Mouse (Mus musculus) cerebellum, adult 18-20 months (tissue): ENCODE measurements around the gene Naip1.
"Not testable (repeated sequence)": the region's sequence is repeated elsewhere in the genome, so short reads cannot be mapped to it uniquely, and the experiment has no call there.

Source experiments
- DNase-seq, 2 experiments: peaks; one replicate each; pipeline ENCODE4 v3.0.0; 2021

Gene Naip1

DNA sequence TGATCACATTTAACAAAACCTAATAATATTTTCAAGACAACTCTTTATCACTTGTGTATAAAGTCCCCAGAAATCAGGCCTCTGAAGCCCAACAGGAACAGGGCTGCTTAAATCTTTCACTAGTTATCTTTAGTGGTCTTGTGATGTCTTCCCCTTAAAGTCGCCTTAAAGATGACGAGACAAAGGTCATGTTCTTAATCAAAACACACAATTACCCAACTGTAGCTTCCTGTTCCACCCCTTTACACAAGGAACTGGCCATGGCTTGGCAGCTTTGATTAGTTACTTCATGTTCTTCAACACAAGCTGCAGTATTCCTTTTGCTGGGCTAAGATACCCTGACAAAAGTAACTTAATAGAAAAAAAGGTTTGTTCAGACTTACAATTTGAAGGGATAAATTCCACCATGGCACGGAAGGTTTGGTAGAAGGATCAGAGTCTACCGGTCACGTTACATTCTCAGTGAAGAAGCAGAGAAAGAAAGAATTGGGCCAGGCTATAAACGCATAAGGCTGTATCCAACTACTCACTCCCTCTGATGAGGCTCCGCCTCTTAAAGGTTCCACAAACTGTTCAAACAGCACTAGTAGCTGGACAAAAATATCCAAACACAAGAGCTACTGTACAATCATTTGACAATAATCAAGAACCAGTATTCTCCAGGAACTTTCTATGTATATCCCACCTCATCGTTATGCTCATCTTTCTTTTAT, at the start of gene Naip1:
Gene Naip1 (minus strand): TSS at position 455 of the 713 bp plus-strand sequence.
- DNase-seq: not testable (repeated sequence)

DNA sequence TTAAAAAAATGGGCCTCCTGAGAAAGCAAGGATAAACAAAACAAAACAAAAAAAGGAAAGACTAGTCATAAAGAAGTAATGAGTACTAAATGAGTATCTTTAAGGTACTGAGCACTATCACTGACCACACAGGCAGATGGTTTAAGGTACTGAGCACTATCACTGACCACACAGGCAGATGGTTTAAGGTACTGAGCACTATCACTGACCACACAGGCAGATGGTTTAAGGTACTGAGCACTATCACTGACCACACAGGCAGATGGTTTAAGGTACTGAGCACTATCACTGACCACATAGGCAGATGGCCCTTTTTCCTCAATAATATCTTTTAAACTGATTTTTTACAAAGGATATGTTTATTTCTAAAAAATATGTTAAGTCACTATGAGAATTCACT, 47.0 kb upstream of the Naip1 start:
- DNase-seq: not testable (repeated sequence)

DNA sequence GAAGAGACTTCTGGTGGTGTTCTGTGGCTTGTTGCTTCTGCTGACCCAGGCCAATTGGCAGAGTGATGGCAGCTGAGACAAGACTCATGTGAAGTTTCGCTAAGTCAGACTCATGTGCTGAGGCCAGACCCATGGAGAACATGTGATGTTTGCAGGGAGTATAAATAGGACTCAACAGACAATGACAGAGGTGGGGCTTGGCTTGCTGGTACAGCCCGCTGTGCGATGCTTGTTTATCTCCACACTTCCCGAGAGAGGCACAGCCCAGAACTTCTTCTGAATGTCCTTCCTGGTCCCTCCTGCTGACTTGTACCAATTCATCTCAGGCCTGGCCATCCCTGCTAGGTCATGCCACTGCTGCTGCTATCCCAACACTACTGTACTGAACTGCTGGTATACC, 42.7 kb upstream of the Naip1 start:
- no peak for DNase-seq

DNA sequence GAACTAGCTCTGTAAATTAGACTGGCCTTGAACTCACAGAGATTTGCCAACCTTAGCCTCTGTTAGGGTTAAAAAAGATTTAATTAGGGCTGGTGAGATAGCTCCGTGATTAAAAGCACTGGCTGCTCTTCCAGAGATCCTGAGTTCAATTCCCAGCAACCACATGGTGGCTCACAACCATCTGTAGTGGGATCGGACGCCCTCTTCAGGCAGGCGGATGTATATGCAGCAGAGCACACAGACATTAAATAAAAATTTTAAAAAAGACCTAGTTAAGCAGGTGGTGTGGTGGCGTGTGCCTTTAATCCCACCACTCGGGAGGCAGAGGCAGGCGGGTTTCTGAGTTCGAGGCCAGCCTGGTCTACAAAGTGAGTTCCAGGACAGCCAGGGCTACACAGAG, 41.7 kb upstream of the Naip1 start:
- DNase-seq: not testable (repeated sequence)

DNA sequence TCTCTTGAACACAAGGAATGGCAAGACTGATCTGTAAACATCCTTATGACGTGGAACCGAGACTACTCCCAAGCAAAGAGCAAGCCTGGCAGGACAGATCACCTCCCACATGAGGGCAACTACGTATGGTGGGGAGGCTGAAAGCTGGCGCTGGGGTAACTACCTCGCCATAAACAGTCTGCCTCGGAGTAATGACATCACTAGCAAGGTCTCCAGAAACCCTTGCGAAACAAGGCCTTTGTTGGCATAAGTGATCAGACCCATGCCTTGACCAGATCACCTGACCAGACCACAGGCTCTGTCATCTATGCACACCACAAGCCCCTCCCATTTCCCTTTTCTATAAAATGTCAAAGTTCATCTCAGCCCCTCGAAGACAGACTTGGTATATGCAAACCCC, 40.6 kb upstream of the Naip1 start:
- no peak for DNase-seq

DNA sequence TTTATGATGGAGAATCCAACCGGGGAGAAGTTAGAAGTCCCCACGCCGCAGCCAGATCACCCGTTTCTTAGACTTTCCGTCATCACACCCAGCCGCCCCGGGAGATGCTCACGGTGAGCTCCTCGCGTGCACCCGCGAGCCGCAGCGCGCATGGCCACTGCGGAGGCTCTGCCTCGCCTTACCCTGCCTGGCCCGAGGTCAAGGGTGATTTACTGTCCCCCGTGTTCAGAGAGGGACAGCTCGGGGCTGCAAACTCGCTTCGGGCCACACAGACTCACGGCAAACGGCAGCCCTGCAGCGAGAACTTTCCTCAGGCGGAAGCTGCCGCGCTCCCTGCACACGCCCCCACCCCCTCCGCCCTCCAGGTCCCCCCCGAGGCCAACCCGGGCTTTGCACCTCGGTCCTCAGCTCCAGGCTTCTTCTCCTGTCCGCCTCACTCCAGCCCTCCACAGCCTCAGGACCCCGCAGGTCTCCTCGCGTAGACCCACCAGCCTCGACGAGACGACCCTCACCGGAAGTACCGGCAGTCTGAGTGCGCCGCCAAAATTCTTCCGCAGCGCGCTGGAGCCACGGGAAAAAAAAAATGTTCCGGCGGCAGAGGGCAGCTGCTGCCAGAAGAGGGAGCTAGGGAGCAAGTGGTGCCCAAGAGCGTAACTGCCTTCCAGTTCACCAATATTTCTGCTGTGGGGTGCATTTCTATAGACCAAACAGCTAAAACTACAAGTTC, 39.6 kb upstream of the Naip1 start, which contains the start of gene Gtf2h2:
Gene Gtf2h2 (minus strand): TSS at position 519 of the 727 bp plus-strand sequence.
- DNase-seq: peak; percentile 74 to 91

DNA sequence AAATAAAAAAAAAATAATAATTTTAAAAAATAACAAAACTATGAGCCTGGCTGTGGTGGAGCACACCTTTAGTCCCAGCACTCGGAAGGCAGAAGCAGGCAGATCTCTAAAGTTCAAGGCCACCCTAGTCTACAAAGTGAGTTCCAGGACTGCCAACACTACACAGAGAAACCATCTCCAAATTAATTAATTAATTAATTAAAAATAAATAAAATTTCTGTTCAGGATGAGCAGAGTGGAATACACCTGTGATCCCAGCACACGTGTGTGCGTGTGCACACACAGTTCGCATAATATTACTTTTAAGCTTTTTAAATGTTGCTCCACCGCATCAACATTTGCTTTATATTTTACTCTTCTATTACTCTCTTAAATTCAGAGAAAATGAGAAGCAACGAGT, 39.0 kb upstream of the Naip1 start:
- no peak for DNase-seq

DNA sequence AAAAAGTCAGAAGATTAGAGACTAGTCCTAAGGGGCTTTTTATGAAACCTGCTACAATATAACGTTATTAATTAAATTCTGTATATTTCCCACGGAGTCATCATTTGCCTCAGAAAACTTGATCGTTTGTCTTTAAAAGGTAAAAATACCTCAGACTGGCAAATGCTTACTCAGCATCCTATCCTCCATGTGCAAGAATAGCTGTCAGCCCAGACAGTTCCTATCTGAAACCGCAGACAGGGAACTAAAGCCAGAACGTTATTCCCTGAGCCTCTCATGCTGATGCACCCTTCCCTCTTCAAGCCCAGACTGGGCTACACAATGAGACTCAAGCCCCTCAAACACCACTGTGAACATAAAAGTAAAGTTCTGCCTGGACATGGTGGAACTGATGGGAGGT, 37.8 kb upstream of the Naip1 start:
- DNase-seq: no peak

DNA sequence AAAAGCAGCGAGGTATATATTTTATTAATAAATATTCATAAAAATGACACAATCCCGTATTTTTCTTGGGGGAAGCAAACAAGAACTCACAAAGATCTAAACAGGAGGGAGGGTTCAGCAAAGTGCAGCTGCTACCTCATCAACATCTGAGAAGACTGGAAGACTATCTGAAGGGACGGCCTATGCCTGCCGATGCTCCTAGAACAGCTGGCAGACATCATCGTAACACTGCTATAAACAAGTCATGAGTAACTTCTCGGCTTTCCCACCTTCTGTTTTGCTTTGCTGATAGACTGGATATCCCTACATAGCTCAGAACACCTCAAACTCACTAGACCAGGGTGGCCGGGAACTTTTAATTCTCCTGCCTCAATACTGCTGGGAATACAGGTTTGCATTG, 30.9 kb upstream of the Naip1 start:
- DNase-seq: no peak

DNA sequence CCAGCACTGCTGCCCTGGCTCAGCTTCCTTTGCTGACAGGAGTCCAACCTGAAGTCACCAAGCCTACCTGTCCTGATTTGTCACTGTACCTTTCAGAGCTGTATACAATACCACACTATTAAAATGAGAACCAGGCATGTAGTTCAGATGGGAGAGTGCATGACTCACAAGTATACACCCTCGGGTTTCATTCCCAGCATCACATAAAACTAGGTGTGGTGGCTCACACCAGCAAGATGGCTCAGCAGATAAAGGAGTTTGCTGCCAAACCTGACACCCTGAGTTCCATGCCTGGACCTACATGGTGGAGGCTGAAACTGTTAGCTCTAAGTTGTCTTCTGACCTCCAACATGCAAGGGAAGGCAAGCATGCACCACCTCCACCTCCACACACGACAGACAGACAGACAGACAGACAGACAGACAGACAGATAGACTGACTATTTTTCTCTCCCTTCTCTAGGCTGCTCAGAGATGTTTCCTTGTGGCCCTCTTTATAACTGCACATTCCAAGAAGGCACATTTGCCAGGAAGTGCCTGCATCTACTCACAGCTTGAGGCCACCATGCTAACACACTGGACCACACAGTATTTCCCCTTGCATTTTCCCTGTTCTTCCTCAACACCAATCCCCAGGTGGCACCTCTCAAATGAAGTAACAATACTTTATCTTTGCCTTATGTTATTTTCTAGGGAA, 11.0 kb upstream of the Naip1 start:
- DNase-seq: no peak

DNA sequence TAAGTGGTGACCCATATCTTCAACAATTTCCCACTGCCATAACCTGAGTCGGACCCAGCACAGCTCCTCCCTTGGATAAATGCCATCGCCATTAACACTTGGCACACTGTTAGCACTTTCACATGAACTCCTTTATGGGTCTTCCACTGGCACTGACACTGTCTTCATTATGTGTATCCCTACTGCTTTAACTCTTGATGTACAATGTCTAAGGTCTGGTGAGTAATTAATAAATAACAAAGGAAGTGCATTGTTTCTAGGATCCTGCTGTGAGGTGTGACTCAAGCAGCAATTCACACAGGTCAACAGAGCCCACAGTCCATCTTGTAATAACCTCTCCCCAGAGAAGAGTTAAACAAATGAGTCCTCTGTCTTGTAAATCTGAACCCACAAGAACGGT, 8.7 kb upstream of the Naip1 start:
- DNase-seq: no peak

DNA sequence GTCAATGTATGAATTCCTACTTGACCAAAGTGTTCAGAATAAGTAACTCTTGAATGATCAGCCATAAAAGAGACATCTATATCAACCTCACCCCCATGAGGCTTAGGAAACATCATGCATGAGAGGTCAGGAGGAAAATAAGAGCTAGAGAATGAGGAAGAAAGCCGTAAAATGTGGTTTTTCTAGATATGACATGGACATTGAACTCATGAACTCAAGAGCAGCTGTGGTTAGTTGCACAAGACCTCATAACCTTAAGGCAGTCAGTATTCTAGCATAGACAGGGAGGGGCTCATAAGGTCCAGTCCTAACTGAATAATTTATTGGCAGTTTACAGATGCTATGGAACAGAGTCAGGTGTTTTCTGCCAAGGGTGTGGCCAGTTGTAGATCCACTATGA, 3.2 kb downstream of the Naip1 start:
- DNase-seq: no peak

DNA sequence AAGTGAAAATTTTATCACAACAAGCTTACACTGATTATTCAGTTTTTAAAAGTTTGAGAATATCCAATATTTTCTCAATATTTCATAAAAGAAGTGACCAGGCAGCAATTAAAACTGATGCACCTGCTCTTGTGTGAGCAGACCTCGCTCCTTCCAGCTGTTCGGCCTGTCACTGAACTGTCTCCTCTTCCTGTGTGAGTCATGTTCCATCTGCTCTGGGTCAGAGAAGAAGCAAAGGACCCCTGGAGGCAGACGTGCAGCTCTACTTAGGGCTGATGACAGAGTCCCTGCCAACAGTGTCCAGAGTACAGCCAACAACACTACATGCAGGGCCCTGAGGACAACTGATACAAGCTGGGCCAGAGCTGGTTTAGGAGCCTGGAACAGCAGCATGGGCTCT, 12.6 kb downstream of the Naip1 start:
- no peak for DNase-seq

DNA sequence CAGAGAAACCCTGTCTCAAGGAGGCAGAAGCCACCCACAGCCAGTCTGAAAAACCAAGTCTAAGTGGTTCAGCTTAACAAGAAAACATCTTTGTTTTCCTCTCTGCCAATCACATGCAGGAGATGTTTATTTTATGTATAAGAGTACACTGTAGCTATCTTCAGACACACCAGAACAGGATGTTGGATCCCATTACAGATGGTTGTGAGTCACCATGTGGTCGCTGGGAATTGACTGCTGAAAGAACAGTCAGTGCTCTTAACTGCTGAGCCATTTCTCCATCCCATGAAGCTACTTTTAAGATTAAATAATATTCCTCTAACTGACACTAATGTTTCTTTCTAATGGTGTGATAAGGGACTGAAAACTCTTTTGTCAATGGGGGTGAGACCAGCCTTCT, 14.0 kb downstream of the Naip1 start:
- no peak for DNase-seq

DNA sequence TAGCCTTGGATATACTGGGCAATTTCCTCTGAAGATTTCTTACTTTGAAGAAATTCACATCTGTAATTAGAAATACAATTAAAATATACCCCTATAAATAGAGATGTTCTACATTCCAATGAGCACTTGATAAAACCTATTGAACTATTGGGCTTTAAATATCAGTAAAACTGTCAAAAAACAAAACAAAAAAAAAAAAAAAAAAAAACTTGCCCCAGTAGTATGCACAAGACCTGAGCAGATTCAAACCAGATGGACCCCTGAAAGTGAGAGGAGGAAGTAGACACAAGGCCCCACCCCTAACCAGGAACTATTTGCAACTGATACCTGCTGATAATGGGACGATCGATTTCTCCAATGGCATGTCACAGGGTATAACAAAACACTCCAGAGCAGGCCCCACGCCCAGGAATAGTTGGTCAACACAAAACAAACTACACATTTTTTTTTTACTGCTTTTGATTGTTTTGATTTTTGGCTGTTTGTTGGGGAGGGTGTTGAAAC, 15.3 kb downstream of the Naip1 start:
- DNase-seq: no peak

DNA sequence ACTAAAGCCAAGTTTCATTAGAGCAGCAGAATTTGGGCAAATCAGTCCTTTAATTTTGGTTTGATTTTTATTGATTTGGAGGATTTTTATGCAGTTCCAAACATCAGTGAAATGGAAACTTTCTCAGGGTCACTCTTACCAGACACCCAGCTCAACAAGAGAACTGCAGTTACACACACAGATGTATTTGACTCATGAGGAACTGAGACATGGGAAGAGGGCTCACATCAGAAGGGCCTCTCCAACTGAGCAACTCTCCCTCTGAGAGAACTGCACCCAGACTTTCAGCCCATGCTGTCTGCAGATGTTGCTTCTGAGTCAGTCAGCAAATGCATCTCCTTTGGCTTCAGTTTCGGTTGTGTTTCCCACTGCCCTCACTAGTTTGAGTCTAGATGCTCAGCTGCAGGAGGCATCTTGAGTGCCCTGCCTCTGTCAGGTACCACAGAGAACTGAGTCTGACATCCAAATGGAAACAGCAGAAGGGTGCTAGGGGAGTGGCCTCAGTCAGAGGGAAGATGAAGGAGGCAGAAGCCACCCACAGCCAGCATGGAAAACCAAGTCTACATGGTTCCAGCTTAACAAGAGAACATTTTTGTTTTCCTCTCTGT, 16.0 kb downstream of the Naip1 start:
- not testable (repeated sequence) for DNase-seq

DNA sequence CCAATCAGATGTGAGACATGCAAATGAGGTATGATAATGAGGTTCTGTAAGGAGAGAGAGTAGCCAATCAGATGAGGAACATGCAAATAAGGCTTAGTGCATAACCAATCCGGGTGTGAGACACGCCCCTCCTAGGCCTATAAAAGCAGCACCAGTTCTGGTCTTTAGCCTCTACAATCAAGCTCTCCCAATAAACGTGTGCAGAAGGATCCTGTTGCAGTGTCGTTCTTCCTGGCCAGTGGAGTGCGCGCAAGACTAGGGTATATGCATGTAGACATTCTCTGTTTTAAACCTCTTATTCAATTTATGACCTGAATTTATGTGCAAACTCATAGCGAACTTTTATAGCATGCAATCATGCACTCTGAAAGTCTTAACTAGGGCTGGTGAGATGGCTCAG, 32.7 kb downstream of the Naip1 start:
- DNase-seq: not testable (repeated sequence)

DNA sequence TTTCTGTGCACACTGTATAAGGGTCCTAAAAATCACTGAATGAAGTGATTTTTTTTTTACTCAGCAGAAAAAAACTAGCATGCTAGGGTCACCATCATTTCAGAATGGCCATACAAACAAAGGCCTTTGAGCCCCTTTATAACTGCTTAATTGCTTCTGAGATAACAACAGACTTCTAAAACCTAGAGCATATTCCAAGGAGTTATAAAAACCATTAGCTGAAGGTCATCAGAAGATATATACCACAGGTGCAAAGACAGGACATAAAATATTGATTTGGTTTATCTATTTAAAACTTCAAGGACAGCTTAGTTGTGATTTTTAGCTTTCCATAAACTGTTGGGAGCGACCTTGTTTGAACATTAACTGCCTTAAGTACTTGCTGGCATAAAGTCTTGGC, 38.2 kb downstream of the Naip1 start:
- DNase-seq: no peak

DNA sequence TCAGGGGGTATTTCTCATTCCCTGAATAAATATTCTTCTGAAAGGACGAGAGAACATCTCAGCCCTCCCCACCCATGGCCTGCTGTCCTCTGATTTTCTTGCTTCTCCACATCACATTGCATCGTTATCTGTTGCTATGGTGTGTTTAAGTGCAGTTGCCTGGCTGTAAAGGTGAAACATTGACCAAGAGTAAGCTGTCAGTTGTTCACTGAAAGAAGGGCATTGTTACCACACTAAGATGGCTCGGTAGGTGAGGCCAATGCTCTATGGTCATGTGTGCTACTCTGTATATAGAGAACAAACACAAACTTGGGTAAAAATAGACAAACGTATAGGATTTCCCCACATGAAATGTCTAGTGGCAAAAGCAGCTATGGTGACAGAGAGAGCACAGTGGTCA, 42.8 kb downstream of the Naip1 start:
- DNase-seq: no peak

DNA sequence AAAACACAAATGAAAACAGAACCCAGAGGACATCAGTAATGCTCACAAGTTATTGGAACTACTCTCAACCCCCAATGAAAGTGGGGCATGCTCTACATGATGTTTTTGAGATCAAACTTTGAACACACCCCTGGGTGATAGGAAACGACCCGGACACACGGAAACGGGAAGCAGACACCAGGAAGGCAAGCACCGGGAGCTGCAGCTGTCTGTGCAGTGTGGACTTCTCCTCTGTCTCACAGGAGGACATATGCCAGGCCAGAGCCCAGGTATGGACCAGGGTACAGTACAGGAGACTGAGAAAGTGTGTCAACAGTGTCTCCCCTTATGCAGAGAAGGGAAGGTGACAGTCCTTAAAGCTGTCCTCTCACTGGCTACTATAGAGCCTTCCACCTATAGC, 43.5 kb downstream of the Naip1 start:
- no peak for DNase-seq

DNA sequence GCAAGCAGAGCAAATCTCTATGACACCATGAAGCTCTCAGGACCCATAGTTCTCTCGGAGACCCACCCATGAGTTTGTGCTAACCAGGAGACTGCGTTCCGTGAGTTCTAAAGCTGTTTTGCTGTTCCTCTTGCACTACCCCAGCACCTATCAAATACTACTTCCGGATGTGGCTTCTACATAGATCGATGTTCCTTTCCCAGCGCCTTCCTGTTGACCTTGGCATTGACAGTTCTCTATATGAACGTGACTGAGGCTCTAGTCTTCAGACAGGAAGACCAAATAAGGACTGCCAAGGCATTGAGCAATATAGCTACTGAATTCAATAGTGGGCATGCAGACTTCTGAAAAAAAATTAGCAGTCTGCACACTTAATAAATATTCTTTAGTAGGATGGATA, 44.4 kb downstream of the Naip1 start:
- no peak for DNase-seq

DNA sequence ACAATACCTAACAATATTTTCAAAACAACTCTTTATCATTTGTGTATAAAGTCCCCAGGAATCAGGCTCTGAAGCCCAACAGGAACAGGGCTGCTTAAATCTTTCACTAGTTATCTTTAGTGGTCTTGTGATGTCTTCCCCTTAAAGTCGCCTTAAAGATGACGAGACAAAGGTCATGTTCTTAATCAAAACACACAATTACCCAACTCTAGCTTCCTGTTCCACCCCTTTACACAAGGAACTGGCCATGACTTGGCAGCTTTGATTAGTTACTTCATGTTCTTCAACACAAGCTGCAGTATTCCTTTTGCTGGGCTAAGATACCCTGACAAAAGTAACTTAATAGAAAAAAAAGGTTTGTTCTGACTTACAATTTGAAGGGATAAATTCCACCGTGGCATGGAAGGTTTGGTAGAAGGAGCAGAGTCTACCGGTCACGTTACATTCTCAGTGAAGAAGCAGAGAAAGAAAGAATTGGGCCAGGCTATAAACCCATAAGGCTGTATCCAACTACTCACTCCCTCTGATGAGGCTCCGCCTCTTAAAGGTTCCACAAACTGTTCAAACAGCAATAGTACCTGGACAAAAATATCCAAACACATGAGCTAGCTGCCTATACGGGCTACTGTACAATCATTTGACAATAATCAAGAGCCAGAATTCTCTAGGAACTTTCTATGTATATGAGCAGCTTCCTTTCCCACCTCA, 49.6 kb downstream of the Naip1 start:
- DNase-seq: not testable (repeated sequence)

DNA sequence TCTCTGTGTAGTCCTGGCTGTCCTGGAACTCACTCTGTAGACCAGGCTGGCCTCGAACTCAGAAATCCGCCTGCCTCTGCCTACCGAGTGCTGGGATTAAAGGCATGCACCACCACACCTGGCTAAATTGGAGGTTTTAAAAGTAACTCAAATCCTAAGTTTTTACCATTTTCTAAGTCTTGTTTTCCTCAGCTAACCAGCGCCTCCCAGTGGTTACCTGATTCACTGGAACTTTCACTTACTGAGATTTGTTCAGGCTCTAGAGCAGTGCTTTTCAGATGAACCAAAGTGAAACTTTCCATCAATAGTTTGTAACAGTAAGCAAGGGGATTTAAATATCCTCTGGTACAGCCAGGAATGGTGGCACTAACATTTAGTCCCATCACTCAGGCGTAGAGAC, 61.6 kb downstream of the Naip1 start:
- DNase-seq: peak in 1 of 2 experiments; percentile 2
